In the genomic region with DNA sequence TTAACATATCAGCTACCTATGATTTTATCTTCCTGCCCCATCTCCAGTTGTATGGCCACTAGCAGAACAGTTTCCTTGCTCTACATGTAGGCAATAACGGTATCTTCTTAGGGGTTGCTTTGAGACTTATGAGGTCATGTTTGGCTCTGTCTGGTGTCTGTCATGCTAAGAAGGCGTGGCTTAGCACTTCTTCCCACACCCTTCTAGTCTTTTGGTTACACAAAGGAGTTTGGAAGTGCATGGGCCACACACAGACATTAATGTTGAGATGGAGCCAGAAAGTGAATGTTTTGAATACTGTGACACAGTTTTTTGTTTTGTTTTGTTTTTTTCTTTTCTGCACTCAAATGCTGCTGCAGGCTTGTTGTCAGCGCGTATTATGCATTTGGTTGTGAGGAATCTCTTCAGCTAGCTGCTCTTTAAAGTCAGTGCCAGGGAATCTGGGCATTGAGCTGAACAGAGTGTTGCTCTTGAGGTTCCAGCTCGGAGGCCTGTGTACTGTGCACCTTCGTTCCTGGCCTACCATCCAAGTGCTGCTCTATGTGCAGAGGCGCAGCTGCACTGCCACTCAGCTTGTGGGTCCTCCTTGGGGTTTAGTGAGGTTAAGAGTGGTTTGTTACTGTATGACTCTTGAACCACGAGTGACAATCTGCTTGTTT, we compare ENCODE assay signal across 14 mouse cellular contexts. TPM values are rescaled to one million over a fixed set of nuclear protein-coding genes. Genes with fewer than 3 reads are reported as not detected.
A peak's percentile ranks its signal among the peaks of the same experiment; 100 is the strongest.
DNase-seq lines count a peak whose midpoint lies in the region; ATAC-seq and TF ChIP-seq lines count a peak whose summit lies in the region.
"Had no signal": no experiment of that assay in that cellular context is flagged by ENCODE, and none has a peak within 500 bp of the region (broad histone marks: within the 10 kb centered on the region; RNA-seq: fewer than 3 reads in every experiment).

No protein-coding gene starts in this region.

- no peak overlapping the region for H3K27ac ChIP-seq in hindbrain, postnatal 0 days
- H3K27ac ChIP-seq in hindbrain, embryonic 13.5 days: no peak overlapping the region
- H3K27ac ChIP-seq: kidney, embryonic 15.5 days; liver, embryonic 15.5 days; midbrain, embryonic 15.5 days had no signal

- no peak overlapping the region for H3K4me3 ChIP-seq in hindbrain, postnatal 0 days (ENCODE audit: low read length)
- no peak overlapping the region for H3K4me3 ChIP-seq in hindbrain, embryonic 13.5 days
- H3K4me3 ChIP-seq: kidney, embryonic 15.5 days; liver, embryonic 15.5 days; midbrain, embryonic 15.5 days had no signal

- no peaks in the 10 kb centered on the region for H3K27me3 ChIP-seq in hindbrain, postnatal 0 days (ENCODE audit: insufficient read depth, low read length)
- no peaks in the 10 kb centered on the region for H3K27me3 ChIP-seq in hindbrain, embryonic 13.5 days
- H3K27me3 ChIP-seq: kidney, embryonic 15.5 days; midbrain, embryonic 15.5 days had no signal

- TF ChIP-seq CTCF in hindbrain, postnatal 0 days (IDR thresholded peaks at IDR 0.05; ENCODE audit: low read depth): no peak

- no peaks in the 10 kb centered on the region for H3K4me1 ChIP-seq in hindbrain, postnatal 0 days (ENCODE audit: insufficient read depth, low read length)
- H3K4me1 ChIP-seq in hindbrain, embryonic 13.5 days (replicated peaks): peaks cover 5% of the 10 kb centered on the region; the same call in 1 of the 2 replicates
- H3K4me1 ChIP-seq: kidney, embryonic 15.5 days had no signal

- ATAC-seq in hindbrain, postnatal 0 days: peak; percentile 70; the same call in 1 of the 2 replicates
- ATAC-seq in hindbrain, embryonic 13.5 days (ENCODE audit: low FRiP score): no peak
- ATAC-seq: midbrain, embryonic 15.5 days had no signal

- no peaks in the 10 kb centered on the region for H3K9me3 ChIP-seq in hindbrain, postnatal 0 days (ENCODE audit: low read length)
- no peaks in the 10 kb centered on the region for H3K9me3 ChIP-seq in hindbrain, embryonic 13.5 days
- H3K9me3 ChIP-seq: kidney, embryonic 15.5 days; liver, embryonic 15.5 days; midbrain, embryonic 15.5 days had no signal

- no peaks in the 10 kb centered on the region for H3K36me3 ChIP-seq in hindbrain, postnatal 0 days (ENCODE audit: insufficient read depth, low read length)
- no peaks in the 10 kb centered on the region for H3K36me3 ChIP-seq in hindbrain, embryonic 13.5 days
- H3K36me3 ChIP-seq: kidney, embryonic 15.5 days; liver, embryonic 15.5 days; midbrain, embryonic 15.5 days had no signal

- peak; percentile 43 for DNase-seq in hindbrain, postnatal 0 days (ENCODE audit: low spot score)
- DNase-seq in CD4-positive, CD25-positive, alpha-beta regulatory T cell, adult 2 months (ENCODE audit: low read depth, low spot score): peak; percentile 35
- peak; percentile 57 for DNase-seq in heart, adult 8-10 months (ENCODE audit: low spot score)
- DNase-seq in lung, postnatal 36 days: peak; percentile 63
- no peak for DNase-seq in yolk sac, embryonic 10.5 days (ENCODE audit: low spot score)
- no peak for DNase-seq in spleen, postnatal 10 days (ENCODE audit: low spot score in 2 of 2)
- DNase-seq: adrenal gland, postnatal 36 days; cerebellum, adult 2 months; embryo, embryonic 11 days; left cerebral cortex, postnatal 4 days had no signal

- no peak overlapping the region for H3K9ac ChIP-seq in hindbrain, postnatal 0 days (replicated peaks; ENCODE audit: low read length)
- no peak overlapping the region for H3K9ac ChIP-seq in hindbrain, embryonic 13.5 days
- H3K9ac ChIP-seq: kidney, embryonic 15.5 days; liver, embryonic 15.5 days; midbrain, embryonic 15.5 days had no signal

- no peak overlapping the region for H3K4me2 ChIP-seq in hindbrain, postnatal 0 days (ENCODE audit: low read depth, low read length)
- no peak overlapping the region for H3K4me2 ChIP-seq in hindbrain, embryonic 13.5 days
- H3K4me2 ChIP-seq: kidney, embryonic 15.5 days; liver, embryonic 15.5 days; midbrain, embryonic 15.5 days had no signal

- 65% methylated on average over 8 of the region's 8 CpGs for WGBS in hindbrain, postnatal 0 days
- 84% methylated on average over 8 of the region's 8 CpGs for WGBS in hindbrain, embryonic 13.5 days

RNA-seq across cellular contexts. Expression of gene Elmo1, which starts 31.1 kb away (rescaled TPM):
- 31.1 and 35.8 TPM in 2 replicates for total RNA-seq in hindbrain, postnatal 0 days (2014; rRNA removed)
- 37.4 and 37.5 TPM in 2 replicates for polyA plus RNA-seq in hindbrain, postnatal 0 days (2015; fragmentation: Nextera tagmentation; extraction: Ambion mirVana)
- polyA plus RNA-seq in hindbrain, embryonic 13.5 days (2015; fragmentation: Nextera tagmentation; extraction: Ambion mirVana): 45.8 and 45.9 TPM in 2 replicates
- total RNA-seq in heart, adult 8-10 months (2022): 1 to 10 TPM; 7.0 to 9.4 (median 7.7) TPM

Comparison
In these comparisons a context has a peak if more than half of its experiments do, and no peak if none do; other contexts are left out.
1. DNase-seq: peak in hindbrain, postnatal 0 days (single experiment), CD4-positive, CD25-positive, alpha-beta regulatory T cell, adult 2 months (single experiment), heart, adult 8-10 months (single experiment) and lung, postnatal 36 days (single experiment); none in yolk sac, embryonic 10.5 days (single experiment) and spleen, postnatal 10 days (0 of 2).